Mouse (Mus musculus) inflammation-experienced regulatory T-cells, adult 16 weeks (primary cell): Measurements from ENCODE around the gene Dpf2. TPM values are rescaled to one million over a fixed set of nuclear protein-coding genes. Genes with fewer than 3 reads are reported as not detected.

Experiments
- polyA plus RNA-seq: library from polyadenylated mRNA; unstranded; fragments of 100-300 nt; shearing (Covaris generic); gene quantifications from one replicate; pipeline ENCODE4 v1.2.1, GENCODE M21; 2017

Gene Dpf2
- 210 TPM for polyA plus RNA-seq

DNA sequence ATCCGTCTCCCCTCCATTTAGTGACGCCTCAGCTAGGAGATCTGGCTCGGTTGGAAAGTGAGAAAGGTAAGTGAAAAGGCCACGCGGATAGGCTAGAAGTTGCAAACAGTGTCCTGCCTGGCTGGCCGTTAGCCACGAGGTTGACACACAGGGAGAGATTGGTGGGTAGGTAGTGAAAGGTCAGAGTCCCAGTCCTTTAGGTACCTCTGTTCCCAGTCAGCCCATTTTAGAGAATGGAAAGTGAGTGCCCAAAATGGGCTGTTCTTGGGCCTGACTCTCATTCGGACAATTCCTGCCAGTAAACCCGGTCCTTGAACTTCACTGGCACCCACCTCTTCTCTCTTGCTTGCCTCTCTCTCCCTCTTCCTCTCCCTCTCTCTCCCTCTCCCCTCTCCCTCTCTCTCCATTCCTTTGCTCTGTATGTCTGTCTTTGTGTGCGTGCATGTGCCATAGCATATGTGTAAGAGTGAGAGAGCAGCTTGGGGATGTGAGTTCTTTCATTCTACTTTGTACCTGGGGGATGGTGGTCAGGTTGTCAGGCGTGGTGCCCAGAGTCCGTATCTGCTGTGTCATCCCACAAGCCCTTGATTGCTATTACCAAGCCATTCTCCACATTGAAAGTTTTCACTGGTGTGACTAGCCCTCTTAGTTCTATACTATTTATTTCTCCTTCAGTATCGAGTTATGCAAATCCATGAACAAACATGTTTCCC, at the start of gene Dpf2:
Gene Dpf2, minus strand, starts transcription at position 4 of the 713 bp plus-strand sequence.

DNA sequence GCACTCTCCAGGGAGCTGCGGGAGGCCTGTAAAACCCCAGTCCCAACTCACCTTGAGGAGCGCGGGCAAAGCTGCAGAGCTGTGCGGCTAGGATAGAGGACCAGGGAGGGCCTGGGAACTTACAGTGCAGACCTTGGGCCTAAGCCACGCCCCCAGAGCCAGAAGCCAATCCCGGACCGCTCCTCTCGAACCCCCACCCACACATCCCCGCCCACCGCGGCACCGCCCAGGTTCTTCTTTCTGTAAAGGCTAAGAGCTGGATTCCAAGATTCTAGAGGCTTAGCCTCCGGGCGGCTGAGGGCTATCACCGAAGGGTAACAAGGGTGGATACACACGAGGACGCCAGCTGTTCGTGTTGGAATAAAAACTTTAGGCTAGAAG, 11.9 kb upstream of the Dpf2 start, which contains the start of gene Cdc42ep2:
Gene Cdc42ep2, minus strand, starts transcription at position 104 of the 381 bp plus-strand sequence.

GRCm38 (mm10) chr19:5894002-5894678, 18.7 kb downstream of the Dpf2 start, which contains the start of gene Tigd3:
Gene Tigd3, minus strand, starts transcription at chr19:5894149.

GRCm38 (mm10) chr19:5877618-5878361, 35.0 kb downstream of the Dpf2 start, which contains the start of gene Slc25a45:
Gene Slc25a45, plus strand, starts transcription at chr19:5877808.

DNA sequence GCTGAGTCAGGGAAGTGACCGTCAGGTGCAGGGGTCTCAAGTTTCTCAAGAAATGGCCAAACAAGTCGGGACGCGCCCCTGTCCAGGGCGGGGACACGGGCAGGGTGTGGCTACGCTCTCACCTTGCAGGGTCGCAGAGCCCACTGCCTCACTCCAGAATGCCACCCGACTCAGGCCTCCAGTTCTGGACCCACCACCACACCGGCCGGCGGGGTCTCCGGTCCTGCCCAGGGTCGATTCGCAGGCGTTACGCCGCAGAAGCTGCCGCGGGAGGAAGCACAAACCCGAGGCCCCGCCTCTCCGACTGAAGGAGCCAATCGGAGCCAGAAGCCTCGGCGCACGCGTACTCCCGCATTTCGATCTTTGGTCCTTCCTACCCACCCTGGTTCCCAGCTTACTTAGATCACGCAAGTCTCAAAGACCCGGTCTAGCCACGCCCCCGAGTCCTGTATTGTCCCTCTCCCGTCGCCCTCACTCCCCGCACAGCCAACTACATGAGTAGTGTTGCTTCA, 37.8 kb downstream of the Dpf2 start, which contains the start of gene Frmd8:
Gene Frmd8, minus strand, starts transcription at position 306 of the 512 bp plus-strand sequence.

Other genes with a start within 250 kb of the Dpf2 start
- gene Sipa1, start 249.3 kb downstream of the Dpf2 start, polyA plus RNA-seq, result 94.7 TPM
- gene Map3k11, start 224.3 kb downstream of the Dpf2 start, polyA plus RNA-seq, result 28.2 TPM
- 72.0 TPM for gene Pcnx3, start 224.1 kb downstream of the Dpf2 start, polyA plus RNA-seq
- gene Kcnk7, start 208.6 kb downstream of the Dpf2 start, polyA plus RNA-seq, result 2.1 TPM
- gene Ehbp1l1, start 186.7 kb downstream of the Dpf2 start, polyA plus RNA-seq, result 81.7 TPM
- gene Fam89b, start 183.4 kb downstream of the Dpf2 start, polyA plus RNA-seq, result 67.5 TPM
- gene Ltbp3, start 172.1 kb downstream of the Dpf2 start, polyA plus RNA-seq, result 0.12 TPM
- 84.4 TPM for gene Scyl1, start 141.6 kb downstream of the Dpf2 start, polyA plus RNA-seq
- 341 TPM for gene Frmd8, start 37.7 kb downstream of the Dpf2 start, polyA plus RNA-seq
- 49.6 TPM for gene Slc25a45, start 35.2 kb downstream of the Dpf2 start, polyA plus RNA-seq
- 0.65 TPM for gene Tigd3, start 18.9 kb downstream of the Dpf2 start, polyA plus RNA-seq
- gene Cdc42ep2, start 11.8 kb upstream of the Dpf2 start, polyA plus RNA-seq, result 0.34 TPM
- gene Pola2, start 51.2 kb upstream of the Dpf2 start, polyA plus RNA-seq, result 56.4 TPM
- gene Slc22a20, start 73.1 kb upstream of the Dpf2 start, polyA plus RNA-seq, result not detected
- gene Capn1, start 102.9 kb upstream of the Dpf2 start, polyA plus RNA-seq, result 71.0 TPM
- 63.0 TPM for gene Syvn1, start 133.6 kb upstream of the Dpf2 start, polyA plus RNA-seq
- 56.0 TPM for gene Mrpl49, start 144.8 kb upstream of the Dpf2 start, polyA plus RNA-seq
- gene Fau, start 144.8 kb upstream of the Dpf2 start, polyA plus RNA-seq, result 820 TPM
- 10.9 TPM for gene Znhit2, start 148.2 kb upstream of the Dpf2 start, polyA plus RNA-seq
- 20.5 TPM for gene Tm7sf2, start 155.4 kb upstream of the Dpf2 start, polyA plus RNA-seq
- gene Vps51, start 164.2 kb upstream of the Dpf2 start, polyA plus RNA-seq, result 98.9 TPM
- not detected for gene Tmem262, start 167.0 kb upstream of the Dpf2 start, polyA plus RNA-seq
- 0.73 TPM for gene Gm28374, start 169.2 kb upstream of the Dpf2 start, polyA plus RNA-seq
- gene Zfpl1, start 171.9 kb upstream of the Dpf2 start, polyA plus RNA-seq, result 53.7 TPM
- 5.6 TPM for gene Cdca5, start 172.0 kb upstream of the Dpf2 start, polyA plus RNA-seq
- not detected for gene AC131692.1, start 181.4 kb upstream of the Dpf2 start, polyA plus RNA-seq
- not detected for gene Naaladl1, start 192.8 kb upstream of the Dpf2 start, polyA plus RNA-seq
- 2.7 TPM for gene Sac3d1, start 205.6 kb upstream of the Dpf2 start, polyA plus RNA-seq
- gene Snx15, start 215.3 kb upstream of the Dpf2 start, polyA plus RNA-seq, result 43.1 TPM
- not detected for gene Batf2, start 228.0 kb upstream of the Dpf2 start, polyA plus RNA-seq
- 25.0 TPM for gene Arl2, start 228.5 kb upstream of the Dpf2 start, polyA plus RNA-seq